Mouse (Mus musculus): ENCODE measurements around the gene Pde4a.
A peak's percentile ranks its signal among the peaks of the same experiment; 100 is the strongest.
"Not testable (repeated sequence)": the region's sequence is repeated elsewhere in the genome, so short reads cannot be mapped to it uniquely, and the experiment has no call there.

Gene Pde4a

DNA sequence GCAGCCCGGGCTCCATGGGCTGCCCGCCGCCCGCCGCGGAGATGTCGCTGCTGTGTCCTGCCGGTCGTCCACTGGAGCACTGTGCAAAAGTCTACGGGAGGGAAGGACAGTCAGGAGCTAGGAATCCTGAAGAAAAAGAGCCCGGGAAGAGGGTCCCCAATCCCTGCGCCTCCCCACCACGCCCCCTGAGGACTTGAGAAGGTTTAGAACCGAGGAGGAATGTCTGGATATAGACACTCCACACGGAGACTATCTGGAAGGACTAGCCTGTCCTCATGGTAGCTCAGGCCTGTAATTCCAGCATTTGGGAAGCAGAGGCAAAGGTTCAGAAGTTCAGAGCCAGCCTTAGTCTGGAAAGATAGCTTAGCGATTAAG lies 79.6 kb downstream of the Pde4a start:
- no peak for DNase-seq

GRCm38 (mm10) chr9:21246342-21246741 lies 80.8 kb downstream of the Pde4a start:
- DNase-seq, result no peak

GRCm38 (mm10) chr9:21248326-21248725 lies 82.8 kb downstream of the Pde4a start, which contains the start of gene S1pr5:
S1pr5 (minus strand) TSS chr9:21248443.
- peak; percentile 55 to 69 for DNase-seq

DNA sequence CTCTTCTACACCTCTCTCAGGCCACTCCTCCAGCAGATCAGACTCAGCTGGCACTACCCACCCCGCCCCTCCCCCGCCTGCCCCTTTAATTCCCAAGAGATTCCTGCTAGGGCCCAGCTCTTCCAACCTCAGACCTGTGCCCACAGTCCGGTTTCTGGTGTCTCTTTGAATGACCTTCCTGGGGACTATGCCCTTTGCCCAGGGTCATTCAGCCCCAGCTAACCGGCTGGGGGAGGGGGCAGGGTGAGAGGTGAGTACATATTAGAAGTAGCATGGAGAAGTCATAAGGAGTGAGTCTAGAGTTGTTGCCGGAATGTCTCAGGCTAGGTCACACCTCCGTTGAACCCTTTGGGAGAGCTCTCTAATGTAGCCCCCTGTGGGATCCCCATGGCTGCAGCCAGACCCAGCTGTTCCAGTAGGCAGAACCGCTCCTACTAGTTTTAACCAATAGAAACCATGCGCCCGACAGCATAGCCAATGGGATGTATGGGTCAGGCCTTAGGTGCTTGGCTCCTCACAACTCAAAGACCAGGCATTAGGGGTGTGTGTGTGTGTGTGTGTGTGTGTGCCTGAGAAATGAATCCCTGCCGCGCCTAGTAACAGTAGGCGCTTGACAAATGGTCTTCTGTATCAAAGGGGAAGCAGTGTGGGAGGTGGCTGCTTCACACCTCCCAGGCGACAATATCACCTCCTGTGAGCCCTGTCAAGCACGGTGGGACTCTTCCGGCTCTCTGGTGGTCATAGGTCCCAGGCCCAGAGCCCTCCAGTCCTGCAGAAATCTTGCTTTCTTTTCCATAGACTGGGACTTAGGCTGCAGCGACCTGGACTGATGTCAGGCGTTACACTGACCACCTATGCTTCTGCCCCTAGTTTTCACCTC lies 84.4 kb downstream of the Pde4a start:
- DNase-seq, result no peak

GRCm38 (mm10) chr9:21250509-21250908 lies 85.0 kb downstream of the Pde4a start:
- no peak for DNase-seq

DNA sequence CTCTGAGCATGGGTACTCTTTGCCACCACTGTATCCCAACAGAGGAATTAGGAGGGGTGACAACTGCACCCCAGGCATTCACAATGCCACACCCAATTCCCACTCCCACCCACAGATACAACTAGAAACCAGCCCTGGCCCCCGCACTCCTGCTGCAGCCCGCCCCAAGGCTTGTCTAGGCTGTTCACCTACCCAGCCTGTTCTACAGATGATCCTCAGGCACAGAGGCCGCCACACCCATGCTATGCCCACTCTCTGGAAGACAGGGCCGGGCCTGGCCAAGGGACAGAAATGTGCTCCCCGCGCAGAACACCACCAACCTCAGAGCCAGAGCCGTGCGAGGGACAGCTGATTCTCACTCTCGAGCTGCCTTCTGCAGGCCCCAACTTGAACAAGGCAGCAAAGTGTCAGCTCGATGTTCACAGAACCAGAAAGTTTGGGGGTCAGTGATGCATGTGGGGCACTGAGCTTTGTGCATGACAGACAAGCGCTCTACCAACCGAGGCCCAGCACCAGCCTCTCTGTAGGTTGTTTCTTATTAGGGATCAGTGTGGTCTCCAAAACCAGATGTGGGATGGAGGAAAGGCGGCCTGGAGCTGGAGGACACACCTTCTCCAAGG lies 85.7 kb downstream of the Pde4a start:
- DNase-seq, result no peak

DNA sequence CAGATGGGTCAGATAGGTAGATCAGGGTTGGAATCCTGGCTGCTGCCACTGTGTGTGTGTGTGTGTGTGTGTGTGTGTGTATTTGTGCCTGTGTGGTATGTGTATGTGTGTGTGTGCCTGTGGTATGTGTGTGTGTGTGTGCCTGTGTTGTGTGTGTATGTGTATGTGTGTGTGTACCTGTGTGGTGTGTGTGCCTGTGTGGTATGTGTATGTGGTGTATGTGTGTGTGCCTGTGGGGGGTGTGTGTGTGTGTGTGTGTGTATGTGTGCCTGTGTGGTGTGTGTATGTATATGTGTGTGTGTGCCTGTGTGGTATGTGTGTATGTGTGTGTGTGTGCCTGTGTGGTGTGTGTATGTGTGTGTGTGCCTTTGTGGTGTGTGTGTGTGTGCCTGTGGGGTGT lies 89.2 kb downstream of the Pde4a start:
- no peak for DNase-seq

DNA sequence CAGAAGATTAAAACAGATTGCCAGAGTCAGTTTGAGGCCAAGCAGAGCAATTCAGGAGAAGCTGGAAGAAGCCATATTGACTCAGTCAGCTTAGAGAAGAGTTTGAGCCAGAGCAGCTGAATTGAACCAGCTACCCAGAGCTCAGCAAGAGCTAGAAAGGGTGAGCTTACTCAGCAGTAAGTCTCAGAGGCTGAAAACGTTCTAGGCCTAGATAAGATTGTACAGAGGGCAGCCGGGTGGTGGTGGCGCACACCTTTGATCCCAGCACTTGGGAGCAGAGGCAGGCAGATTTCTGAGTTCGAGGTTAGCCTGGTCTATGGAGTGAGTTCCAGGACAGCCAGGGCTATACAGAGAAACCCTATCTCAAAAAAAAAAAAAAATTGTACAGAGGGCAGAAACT lies 90.8 kb downstream of the Pde4a start:
- DNase-seq, result not testable (repeated sequence)

- no peak for DNase-seq
These were observed 95.1 kb downstream of the Pde4a start for GRCm38 (mm10) chr9:21260491-21261040.

DNA sequence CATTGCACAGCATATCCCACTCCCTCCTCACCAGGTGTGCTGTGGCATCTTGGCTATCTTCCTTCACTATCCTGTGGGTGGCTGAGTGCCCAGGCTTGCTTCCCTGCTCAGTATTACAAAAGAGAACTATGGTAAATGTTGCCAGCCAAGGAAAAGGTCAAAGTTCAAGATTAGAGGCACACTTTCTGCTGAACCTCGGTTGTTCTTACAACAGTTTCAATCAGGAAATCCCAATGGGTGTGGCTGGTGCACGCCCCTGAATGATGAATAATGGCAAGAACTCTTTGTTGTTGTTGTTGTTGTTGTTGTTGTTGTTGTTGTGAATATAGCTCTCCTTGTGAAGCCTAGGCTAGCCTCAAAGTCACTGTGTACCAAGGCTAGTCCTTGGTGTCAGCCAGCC lies 96.3 kb downstream of the Pde4a start:
- DNase-seq, result no peak
